Comparison of ENCODE assay signal across 16 mouse cellular contexts in the genomic region with DNA sequence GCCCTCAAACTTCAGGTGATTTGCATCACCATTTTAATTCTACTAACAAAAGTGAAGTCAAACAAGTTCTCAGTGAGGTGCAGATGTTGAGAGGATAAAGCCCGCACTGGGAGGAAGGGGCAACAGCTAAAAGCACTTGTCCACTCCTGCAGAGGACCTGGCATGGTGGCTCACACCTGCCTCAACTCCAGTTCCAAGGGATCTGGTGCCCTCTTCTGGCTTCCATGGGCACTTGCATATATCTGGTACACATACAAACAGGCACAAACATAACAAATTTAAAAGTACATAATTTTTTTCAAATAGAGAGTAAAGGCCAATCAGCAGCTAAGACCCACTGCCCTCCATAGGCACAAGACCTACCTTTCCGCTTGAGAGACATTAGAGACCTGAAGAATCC. TPM values are rescaled to one million over a fixed set of nuclear protein-coding genes. Genes with fewer than 3 reads are reported as not detected.
DNase-seq lines count a peak whose midpoint lies in the region; ATAC-seq and TF ChIP-seq lines count a peak whose summit lies in the region.
"Had no signal": no experiment of that assay in that cellular context is flagged by ENCODE, and none has a peak within 500 bp of the region (broad histone marks: within the 10 kb centered on the region; RNA-seq: fewer than 3 reads in every experiment).

No protein-coding gene starts in this region.

- H3K4me1 ChIP-seq in heart, adult 2 months (ENCODE audit: control insufficient read depth, insufficient read depth, low read length) = no peaks in the 10 kb centered on the region
- H3K4me1 ChIP-seq in lung, embryonic 14.5 days (ENCODE audit: insufficient read depth) = no peaks in the 10 kb centered on the region
- peaks cover 1% of the 10 kb centered on the region; the same call in 1 of the 2 replicates for H3K4me1 ChIP-seq in bone marrow, adult 2 months (ENCODE audit: control insufficient read depth, insufficient read depth, low read length)
- peaks cover 18% of the 10 kb centered on the region for H3K4me1 ChIP-seq in small intestine, adult 2 months (ENCODE audit: control insufficient read depth, insufficient read depth, insufficient read length, low read length)
- peaks cover 7% of the 10 kb centered on the region; the same call in 1 of the 2 replicates for H3K4me1 ChIP-seq in embryonic facial prominence, embryonic 10.5 days
- H3K4me1 ChIP-seq: heart, embryonic 15.5 days; neural tube, embryonic 12.5 days had no signal

- no peak overlapping the region for H3K27ac ChIP-seq in heart, adult 2 months
- H3K27ac ChIP-seq in lung, embryonic 14.5 days (ENCODE audit: low read depth) = no peak overlapping the region
- H3K27ac ChIP-seq in bone marrow, adult 2 months (ENCODE audit: control insufficient read depth, insufficient read depth, low read depth, low read length, poor library complexity) = no peak overlapping the region
- H3K27ac ChIP-seq in small intestine, adult 2 months (ENCODE audit: insufficient read depth, low read depth, low read length) = no peak overlapping the region
- H3K27ac ChIP-seq in embryonic facial prominence, embryonic 10.5 days (replicated peaks) = no peak overlapping the region
- H3K27ac ChIP-seq: heart, embryonic 15.5 days; liver, embryonic 15.5 days; midbrain, embryonic 12.5 days; neural tube, embryonic 12.5 days had no signal

- no peaks in the 10 kb centered on the region for H3K9me3 ChIP-seq in lung, embryonic 14.5 days (ENCODE audit: low read depth, low read length)
- H3K9me3 ChIP-seq in embryonic facial prominence, embryonic 10.5 days = no peaks in the 10 kb centered on the region
- H3K9me3 ChIP-seq: heart, embryonic 15.5 days; liver, embryonic 15.5 days; midbrain, embryonic 12.5 days; neural tube, embryonic 12.5 days had no signal

- no peaks in the 10 kb centered on the region for H3K79me2 ChIP-seq in heart, adult 2 months (replicated peaks; ENCODE audit: control insufficient read depth, insufficient read depth, low read length)

- H3K36me3 ChIP-seq in heart, adult 2 months (ENCODE audit: control insufficient read depth, insufficient read depth, low read length) = no peaks in the 10 kb centered on the region
- H3K36me3 ChIP-seq in lung, embryonic 14.5 days (ENCODE audit: insufficient read depth) = peaks cover 27% of the 10 kb centered on the region
- H3K36me3 ChIP-seq in small intestine, adult 2 months (ENCODE audit: control insufficient read depth, insufficient read depth, low read length) = peaks cover 8% of the 10 kb centered on the region
- peaks cover 44% of the 10 kb centered on the region for H3K36me3 ChIP-seq in embryonic facial prominence, embryonic 10.5 days (replicated peaks)

- no peak overlapping the region for H3K4me2 ChIP-seq in lung, embryonic 14.5 days
- H3K4me2 ChIP-seq: heart, embryonic 15.5 days; liver, embryonic 15.5 days; midbrain, embryonic 12.5 days; neural tube, embryonic 12.5 days had no signal

- intact Hi-C loops in heart, adult 2 months (cut with DNase I) = no loop called here
- intact Hi-C loops in heart, postnatal 14 days (cut with DNase I) = no loop called here

- no peak for TF ChIP-seq POLR2A in heart, adult 2 months (IDR thresholded peaks at IDR 0.05; ENCODE audit: insufficient read depth, low read depth, low read length)
- no peak for TF ChIP-seq POLR2A in bone marrow, adult 2 months (IDR thresholded peaks at IDR 0.05; ENCODE audit: borderline replicate concordance, control insufficient read depth, low read depth, low read length)
- no peak for TF ChIP-seq POLR2A in small intestine, adult 2 months (IDR thresholded peaks at IDR 0.05; ENCODE audit: low read depth, low read length)

- ATAC-seq in lung, embryonic 14.5 days (ENCODE audit: insufficient read depth) = no peak
- ATAC-seq in activated CD4-positive, CD25-positive, alpha-beta regulatory T cell, adult 4 months = no peak

- TF ChIP-seq EP300 in heart, adult 2 months (IDR thresholded peaks at IDR 0.05; ENCODE audit: insufficient read depth, low read depth, low read length) = no peak

- TF ChIP-seq CTCF in heart, adult 2 months (IDR thresholded peaks at IDR 0.05) = peak; percentile 35
- peak; percentile 43 for TF ChIP-seq CTCF in lung, embryonic 14.5 days (IDR thresholded peaks at IDR 0.05; ENCODE audit: low read depth)
- peak; percentile 59 for TF ChIP-seq CTCF in bone marrow, adult 2 months (IDR thresholded peaks at IDR 0.05; ENCODE audit: control insufficient read depth, insufficient read depth, low read length)
- TF ChIP-seq CTCF in small intestine, adult 2 months (IDR thresholded peaks at IDR 0.05; ENCODE audit: extremely low read depth, insufficient read length, insufficient replicate concordance, low read depth, low read length) = peak; percentile 53; the same call in 1 of the 2 replicates

- no peaks in the 10 kb centered on the region for H3K27me3 ChIP-seq in heart, adult 2 months (ENCODE audit: control insufficient read depth, insufficient read depth, low read length)
- no peaks in the 10 kb centered on the region for H3K27me3 ChIP-seq in lung, embryonic 14.5 days (ENCODE audit: insufficient read depth, low read length)
- no peaks in the 10 kb centered on the region for H3K27me3 ChIP-seq in small intestine, adult 2 months (ENCODE audit: control insufficient read depth, insufficient read depth, low read length)
- no peaks in the 10 kb centered on the region for H3K27me3 ChIP-seq in embryonic facial prominence, embryonic 10.5 days (replicated peaks; ENCODE audit: low read depth, poor library complexity, severe bottlenecking)
- H3K27me3 ChIP-seq: heart, embryonic 15.5 days; liver, embryonic 15.5 days; midbrain, embryonic 12.5 days; neural tube, embryonic 12.5 days had no signal

- no peak overlapping the region for H3K9ac ChIP-seq in heart, adult 2 months (ENCODE audit: low read depth, low read length)
- no peak overlapping the region for H3K9ac ChIP-seq in lung, embryonic 14.5 days
- H3K9ac ChIP-seq: heart, embryonic 15.5 days; liver, embryonic 15.5 days; midbrain, embryonic 12.5 days; neural tube, embryonic 12.5 days had no signal

- 98% methylated on average over 2 of the region's 2 CpGs for WGBS in heart, adult 2 months
- WGBS in lung, embryonic 14.5 days = 93% methylated on average over 2 of the region's 2 CpGs
- WGBS in bone marrow, adult 2 months = 95% methylated on average over 2 of the region's 2 CpGs
- 98% methylated on average over 2 of the region's 2 CpGs for WGBS in small intestine, adult 2 months
- 91% methylated on average over 2 of the region's 2 CpGs for WGBS in embryonic facial prominence, embryonic 10.5 days

- DNase-seq in heart, adult 2 months = no peak
- no peak for DNase-seq in heart, postnatal 14 days
- no peak for DNase-seq in lung, embryonic 14.5 days
- no peak for DNase-seq in lung, postnatal 4 days
- no peak for DNase-seq in embryonic facial prominence, embryonic 10.5 days (ENCODE audit: low spot score)
- DNase-seq: gastrocnemius, postnatal 10 days; kidney, postnatal 4 days; right cerebral cortex, adult 18-20 months; thymus, postnatal 4 days had no signal

- no peak overlapping the region for H3K4me3 ChIP-seq in heart, adult 2 months
- no peak overlapping the region for H3K4me3 ChIP-seq in lung, embryonic 14.5 days (ENCODE audit: low read depth, low read length)
- H3K4me3 ChIP-seq in bone marrow, adult 2 months (replicated peaks; ENCODE audit: control insufficient read depth, low read depth, low read length) = no peak overlapping the region
- no peak overlapping the region for H3K4me3 ChIP-seq in small intestine, adult 2 months (ENCODE audit: low read depth, low read length)
- H3K4me3 ChIP-seq in embryonic facial prominence, embryonic 10.5 days = no peak overlapping the region
- H3K4me3 ChIP-seq: heart, embryonic 15.5 days; liver, embryonic 15.5 days; midbrain, embryonic 12.5 days; neural tube, embryonic 12.5 days had no signal

RNA-seq across cellular contexts. Expression of a gene that starts 10.5 kb away (rescaled TPM):
- total RNA-seq in heart, adult 2 months (2021) = 1 to 10 TPM; 1.7 to 2.0 TPM
- polyA plus RNA-seq in heart, adult 2 months (2012; rRNA removed) = 1.4 and 2.1 TPM in 2 replicates
- 1 to 10 TPM; 2.5 to 3.5 TPM for total RNA-seq in heart, postnatal 14 days (2021)
- polyA plus RNA-seq in lung, embryonic 14.5 days (2014; fragmentation: Nextera tagmentation; extraction: Ambion mirVana) = 39.2 and 40.9 TPM in 2 replicates
- 25.5 and 26.6 TPM in 2 replicates for polyA plus RNA-seq in bone marrow, adult 2 months (2011; ENCODE audit: insufficient read depth, insufficient read length, low replicate concordance, missing spikeins)
- 0.71 and 2.1 TPM in 2 replicates for polyA plus RNA-seq in small intestine, adult 2 months (2012; rRNA removed)
- polyA plus RNA-seq in activated CD4-positive, CD25-positive, alpha-beta regulatory T cell, adult 4 months (2017; shearing (Covaris generic)) = 1 to 10 TPM; 6.7 to 7.1 TPM
- polyA plus RNA-seq in embryonic facial prominence, embryonic 10.5 days (2016; fragmentation: Nextera tagmentation; extraction: Ambion mirVana) = 45.2 and 46.2 TPM in 2 replicates

RNA-seq across cellular contexts. Expression of a gene that starts 38.4 kb away (rescaled TPM):
- total RNA-seq in heart, adult 2 months (2021) = 1 to 10 TPM; 2.5 to 3.9 TPM
- polyA plus RNA-seq in heart, adult 2 months (2012; rRNA removed) = 1.3 TPM in 2 replicates
- 1 to 10 TPM; 2.5 to 3.2 TPM for total RNA-seq in heart, postnatal 14 days (2021)
- 4.4 and 4.5 TPM in 2 replicates for polyA plus RNA-seq in lung, embryonic 14.5 days (2014; fragmentation: Nextera tagmentation; extraction: Ambion mirVana)
- 6.4 and 12.0 TPM in 2 replicates for polyA plus RNA-seq in bone marrow, adult 2 months (2011; ENCODE audit: insufficient read depth, insufficient read length, low replicate concordance, missing spikeins)
- 8.1 and 29.1 TPM in 2 replicates for polyA plus RNA-seq in small intestine, adult 2 months (2012; rRNA removed)
- polyA plus RNA-seq in activated CD4-positive, CD25-positive, alpha-beta regulatory T cell, adult 4 months (2017; shearing (Covaris generic)) = 10 to 100 TPM; 15.5 to 17.9 TPM
- polyA plus RNA-seq in embryonic facial prominence, embryonic 10.5 days (2016; fragmentation: Nextera tagmentation; extraction: Ambion mirVana) = 9.1 and 9.2 TPM in 2 replicates

RNA-seq across cellular contexts. Expression of a gene that starts 47.9 kb away (rescaled TPM):
- total RNA-seq in heart, adult 2 months (2021) = under 1 TPM; 0.05 to 0.07 TPM
- 0.03 and 0.06 TPM in 2 replicates for polyA plus RNA-seq in heart, adult 2 months (2012; rRNA removed)
- under 1 TPM; 0.07 to 0.12 TPM for total RNA-seq in heart, postnatal 14 days (2021)
- polyA plus RNA-seq in lung, embryonic 14.5 days (2014; fragmentation: Nextera tagmentation; extraction: Ambion mirVana) = 0.08 and 0.24 TPM in 2 replicates
- 0.50 and 2.7 TPM in 2 replicates for polyA plus RNA-seq in bone marrow, adult 2 months (2011; ENCODE audit: insufficient read depth, insufficient read length, low replicate concordance, missing spikeins)
- polyA plus RNA-seq in small intestine, adult 2 months (2012; rRNA removed) = 0.27 and 0.94 TPM in 2 replicates
- polyA plus RNA-seq in activated CD4-positive, CD25-positive, alpha-beta regulatory T cell, adult 4 months (2017; shearing (Covaris generic)) = under 1 TPM in 1 of 2 experiments, not detected in 1; 0.08 TPM
- 2.3 and 3.9 TPM in 2 replicates for polyA plus RNA-seq in embryonic facial prominence, embryonic 10.5 days (2016; fragmentation: Nextera tagmentation; extraction: Ambion mirVana)

RNA-seq across cellular contexts. Expression of a gene that starts 56.5 kb away (rescaled TPM):
- total RNA-seq in heart, adult 2 months (2021) = 1 to 10 TPM; 2.7 to 4.9 TPM
- 1.4 and 1.7 TPM in 2 replicates for polyA plus RNA-seq in heart, adult 2 months (2012; rRNA removed)
- 1 to 10 TPM; 5.9 to 6.6 TPM for total RNA-seq in heart, postnatal 14 days (2021)
- polyA plus RNA-seq in lung, embryonic 14.5 days (2014; fragmentation: Nextera tagmentation; extraction: Ambion mirVana) = 2.4 and 2.6 TPM in 2 replicates
- polyA plus RNA-seq in bone marrow, adult 2 months (2011; ENCODE audit: insufficient read depth, insufficient read length, low replicate concordance, missing spikeins) = 4.5 and 9.7 TPM in 2 replicates
- 13.7 and 62.2 TPM in 2 replicates for polyA plus RNA-seq in small intestine, adult 2 months (2012; rRNA removed)
- polyA plus RNA-seq in activated CD4-positive, CD25-positive, alpha-beta regulatory T cell, adult 4 months (2017; shearing (Covaris generic)) = 1 to 10 TPM in 1 of 2 experiments, under 1 TPM in 1; 0.65 to 1.5 TPM
- 3.8 and 4.3 TPM in 2 replicates for polyA plus RNA-seq in embryonic facial prominence, embryonic 10.5 days (2016; fragmentation: Nextera tagmentation; extraction: Ambion mirVana)
